Mouse (Mus musculus): ENCODE measurements around the gene Unc5c. TPM values are rescaled to one million over a fixed set of nuclear protein-coding genes. Genes with fewer than 3 reads are reported as not detected.

Unc5c gene
- polyA plus RNA-seq, 1 experiment from 2014 or later, result 15.6 TPM

GRCm38 (mm10) chr3:141626935-141627638, 162.1 kb downstream of the Unc5c start:
- DNase-seq (ENCODE audit: low spot score) (no peak), ATAC-seq (replicated peaks; ENCODE audit: low FRiP score, low read depth) (no peak)
- H3K9ac ChIP-seq (ENCODE audit: low read depth, low read length), result no peak overlapping the region
- no peak for TF ChIP-seq CTCF (IDR thresholded peaks at IDR 0.05; ENCODE audit: low read depth)
- H3K4me2 ChIP-seq (ENCODE audit: low read length), result no peak overlapping the region
- no peaks in the 10 kb centered on the region for H3K36me3 ChIP-seq (ENCODE audit: insufficient read depth, low read length)
- H3K27me3 ChIP-seq (ENCODE audit: insufficient read depth, low read length), result no peaks in the 10 kb centered on the region
- H3K9me3 ChIP-seq (replicated peaks; ENCODE audit: low read length), result no peaks in the 10 kb centered on the region
- no peak overlapping the region for H3K4me3 ChIP-seq (replicated peaks; ENCODE audit: low read depth, low read length)
- no peaks in the 10 kb centered on the region for H3K4me1 ChIP-seq (replicated peaks; ENCODE audit: insufficient read depth, low read length)
- no peak overlapping the region for H3K27ac ChIP-seq
- WGBS, result 82% methylated on average over 1 of the region's 1 CpGs

- Histone ChIP-seq H3K9me3 (replicated peaks; ENCODE audit: low read length) (no peaks in the 10 kb centered on the region), H3K27ac (no peak overlapping the region), H3K36me3 (ENCODE audit: insufficient read depth, low read length) (no peaks in the 10 kb centered on the region), H3K27me3 (ENCODE audit: insufficient read depth, low read length) (no peaks in the 10 kb centered on the region), H3K9ac (ENCODE audit: low read depth, low read length) (no peak overlapping the region), H3K4me2 (ENCODE audit: low read length) (no peak overlapping the region), H3K4me3 (replicated peaks; ENCODE audit: low read depth, low read length) (no peak overlapping the region), H3K4me1 (replicated peaks; ENCODE audit: insufficient read depth, low read length) (no peaks in the 10 kb centered on the region)
- ATAC-seq (replicated peaks; ENCODE audit: low FRiP score, low read depth) (no peak), DNase-seq (ENCODE audit: low spot score) (no peak)
- no peak for TF ChIP-seq CTCF (IDR thresholded peaks at IDR 0.05; ENCODE audit: low read depth)
- WGBS, result 85% methylated on average over 5 of the region's 5 CpGs
Measured at GRCm38 (mm10) chr3:141627639-141627977, 162.6 kb downstream of the Unc5c start.

- ATAC-seq (replicated peaks; ENCODE audit: low FRiP score, low read depth) (no peak), DNase-seq (ENCODE audit: low spot score) (no peak)
- H3K4me2 ChIP-seq (ENCODE audit: low read length), result no peak overlapping the region
- no peaks in the 10 kb centered on the region for H3K36me3 ChIP-seq (ENCODE audit: insufficient read depth, low read length)
- WGBS, result 67% methylated on average over 1 of the region's 1 CpGs
- no peak overlapping the region for H3K4me3 ChIP-seq (replicated peaks; ENCODE audit: low read depth, low read length)
- TF ChIP-seq CTCF (IDR thresholded peaks at IDR 0.05; ENCODE audit: low read depth), result no peak
- no peaks in the 10 kb centered on the region for H3K9me3 ChIP-seq (replicated peaks; ENCODE audit: low read length)
- no peaks in the 10 kb centered on the region for H3K4me1 ChIP-seq (replicated peaks; ENCODE audit: insufficient read depth, low read length)
- no peak overlapping the region for H3K27ac ChIP-seq
- H3K27me3 ChIP-seq (ENCODE audit: insufficient read depth, low read length), result no peaks in the 10 kb centered on the region
- no peak overlapping the region for H3K9ac ChIP-seq (ENCODE audit: low read depth, low read length)
Measured at GRCm38 (mm10) chr3:141629431-141629830, 164.4 kb downstream of the Unc5c start.

GRCm38 (mm10) chr3:141637900-141638299, 172.9 kb downstream of the Unc5c start:
- H3K9ac ChIP-seq (ENCODE audit: low read depth, low read length), result no peak overlapping the region
- H3K27me3 ChIP-seq (ENCODE audit: insufficient read depth, low read length), result no peaks in the 10 kb centered on the region
- H3K36me3 ChIP-seq (ENCODE audit: insufficient read depth, low read length), result no peaks in the 10 kb centered on the region
- H3K4me3 ChIP-seq (replicated peaks; ENCODE audit: low read depth, low read length), result no peak overlapping the region
- no peak overlapping the region for H3K27ac ChIP-seq
- 71% methylated on average over 1 of the region's 1 CpGs for WGBS
- TF ChIP-seq CTCF (IDR thresholded peaks at IDR 0.05; ENCODE audit: low read depth), result no peak
- no peaks in the 10 kb centered on the region for H3K4me1 ChIP-seq (replicated peaks; ENCODE audit: insufficient read depth, low read length)
- H3K4me2 ChIP-seq (ENCODE audit: low read length), result no peak overlapping the region
- no peaks in the 10 kb centered on the region for H3K9me3 ChIP-seq (replicated peaks; ENCODE audit: low read length)
- DNase-seq (ENCODE audit: low spot score) (no peak), ATAC-seq (replicated peaks; ENCODE audit: low FRiP score, low read depth) (no peak)

GRCm38 (mm10) chr3:141644264-141644663, 179.2 kb downstream of the Unc5c start:
- DNase-seq (ENCODE audit: low spot score), result no peak
- Histone ChIP-seq H3K9ac (ENCODE audit: low read depth, low read length) (no peak overlapping the region), H3K9me3 (replicated peaks; ENCODE audit: low read length) (no peaks in the 10 kb centered on the region), H3K4me2 (ENCODE audit: low read length) (no peak overlapping the region), H3K27me3 (ENCODE audit: insufficient read depth, low read length) (no peaks in the 10 kb centered on the region), H3K36me3 (ENCODE audit: insufficient read depth, low read length) (no peaks in the 10 kb centered on the region), H3K4me3 (replicated peaks; ENCODE audit: low read depth, low read length) (no peak overlapping the region), H3K4me1 (replicated peaks; ENCODE audit: insufficient read depth, low read length) (no peaks in the 10 kb centered on the region), H3K27ac (no peak overlapping the region)
- no peak for TF ChIP-seq CTCF (IDR thresholded peaks at IDR 0.05; ENCODE audit: low read depth)
- 72% methylated on average over 5 of the region's 5 CpGs for WGBS
- ATAC-seq (replicated peaks; ENCODE audit: low FRiP score, low read depth), result no peak

- WGBS, result 85% methylated on average over 2 of the region's 2 CpGs
- H3K9ac ChIP-seq (ENCODE audit: low read depth, low read length), result no peak overlapping the region
Measured at GRCm38 (mm10) chr3:141646588-141646987, 181.6 kb downstream of the Unc5c start.

GRCm38 (mm10) chr3:141650658-141651057, 185.6 kb downstream of the Unc5c start:
- H3K4me1 ChIP-seq (replicated peaks; ENCODE audit: insufficient read depth, low read length), result no peaks in the 10 kb centered on the region
- H3K27ac ChIP-seq, result no peak overlapping the region
- H3K27me3 ChIP-seq (ENCODE audit: insufficient read depth, low read length), result no peaks in the 10 kb centered on the region
- no peak overlapping the region for H3K4me3 ChIP-seq (replicated peaks; ENCODE audit: low read depth, low read length)
- no peak overlapping the region for H3K4me2 ChIP-seq (ENCODE audit: low read length)
- TF ChIP-seq CTCF (IDR thresholded peaks at IDR 0.05; ENCODE audit: low read depth), result no peak
- DNase-seq (ENCODE audit: low spot score) (no peak), ATAC-seq (replicated peaks; ENCODE audit: low FRiP score, low read depth) (no peak)
- no peaks in the 10 kb centered on the region for H3K9me3 ChIP-seq (replicated peaks; ENCODE audit: low read length)
- no peak overlapping the region for H3K9ac ChIP-seq (ENCODE audit: low read depth, low read length)
- no peaks in the 10 kb centered on the region for H3K36me3 ChIP-seq (ENCODE audit: insufficient read depth, low read length)
- WGBS, result 83% methylated on average over 3 of the region's 3 CpGs

More at GRCm38 (mm10) chr3:141646588-141646987, 181.6 kb downstream of the Unc5c start:
- no peak for TF ChIP-seq CTCF (IDR thresholded peaks at IDR 0.05; ENCODE audit: low read depth)
- Histone ChIP-seq H3K9me3 (replicated peaks; ENCODE audit: low read length) (no peaks in the 10 kb centered on the region), H3K4me1 (replicated peaks; ENCODE audit: insufficient read depth, low read length) (no peaks in the 10 kb centered on the region), H3K27me3 (ENCODE audit: insufficient read depth, low read length) (no peaks in the 10 kb centered on the region), H3K4me3 (replicated peaks; ENCODE audit: low read depth, low read length) (no peak overlapping the region), H3K27ac (no peak overlapping the region), H3K4me2 (ENCODE audit: low read length) (no peak overlapping the region), H3K36me3 (ENCODE audit: insufficient read depth, low read length) (no peaks in the 10 kb centered on the region)
- ATAC-seq (replicated peaks; ENCODE audit: low FRiP score, low read depth), result no peak
- DNase-seq (ENCODE audit: low spot score), result no peak
